Mouse (Mus musculus) thymus, adult 2 months (tissue): ENCODE data around the gene B4galt2. TPM values are rescaled to one million over a fixed set of nuclear protein-coding genes. Genes with fewer than 3 reads are reported as not detected.

ENCODE experiments used
- DNase-seq: peaks from one replicate; pipeline ENCODE4 v3.0.0; 2021
- H3K27ac ChIP-seq: fragments of 200-500 bp; 2 replicates; pipeline ENCODE4 v1.5.1; 2012; ENCODE audit warnings: low read length, control low read depth; ENCODE audit not compliant: control insufficient read depth, insufficient read depth
- H3K27me3 ChIP-seq: fragments of 200-500 bp; 2 replicates; pipeline ENCODE4 v1.6.1; 2012; ENCODE audit warnings: mild to moderate bottlenecking, low read length, moderate library complexity, mixed read lengths; ENCODE audit not compliant: control insufficient read depth, insufficient read depth
- H3K36me3 ChIP-seq: fragments of 200-500 bp; 2 replicates; pipeline ENCODE4 v1.6.1; 2012; ENCODE audit warnings: mild to moderate bottlenecking, low read length, moderate library complexity; ENCODE audit not compliant: control insufficient read depth, insufficient read depth
- H3K4me1 ChIP-seq: fragments of 200-500 bp; replicated peaks from 2 replicates; pipeline ENCODE4 v1.6.1; 2012; ENCODE audit warnings: low read length; ENCODE audit not compliant: control insufficient read depth, insufficient read depth
- H3K4me3 ChIP-seq: fragments of 200-500 bp; 2 replicates; pipeline ENCODE4 v1.5.1; 2012; ENCODE audit warnings: mild to moderate bottlenecking, low read length, control low read depth, moderate library complexity; ENCODE audit not compliant: control insufficient read depth, insufficient read depth
- CTCF ChIP-seq: fragments of 200-500 bp; IDR thresholded peaks from 2 replicates; pipeline ENCODE4 v1.5.1; 2012; ENCODE audit warnings: mild to moderate bottlenecking, control low read depth, low read length, moderate library complexity, borderline replicate concordance; ENCODE audit not compliant: control insufficient read depth, poor library complexity, insufficient read depth; ENCODE audit errors: extremely low read depth
- POLR2A ChIP-seq: fragments of 200-500 bp; IDR thresholded peaks from 2 replicates; pipeline ENCODE4 v1.6.1; 2012; ENCODE audit warnings: mild to moderate bottlenecking, low read length, control low read depth, moderate library complexity; ENCODE audit not compliant: control insufficient read depth, poor library complexity, insufficient read depth; ENCODE audit errors: extremely low read depth
- WGBS: fragments of 180-500 bp; shearing (Covaris S2); methylation state at CpG from one replicate; pipeline ENCODE4 v1.1.7; 2018; 5-methylcytosine and 5-hydroxymethylcytosine counted together
- polyA plus RNA-seq: library from polyadenylated mRNA; depleted of rRNA; stranded (reverse); fragments of >200 nt; gene quantifications from 2 replicates; pipeline ENCODE4 v1.2.3, GENCODE M21; 2012

Gene B4galt2
- polyA plus RNA-seq, 1 experiment, result 3.7 TPM

DNA sequence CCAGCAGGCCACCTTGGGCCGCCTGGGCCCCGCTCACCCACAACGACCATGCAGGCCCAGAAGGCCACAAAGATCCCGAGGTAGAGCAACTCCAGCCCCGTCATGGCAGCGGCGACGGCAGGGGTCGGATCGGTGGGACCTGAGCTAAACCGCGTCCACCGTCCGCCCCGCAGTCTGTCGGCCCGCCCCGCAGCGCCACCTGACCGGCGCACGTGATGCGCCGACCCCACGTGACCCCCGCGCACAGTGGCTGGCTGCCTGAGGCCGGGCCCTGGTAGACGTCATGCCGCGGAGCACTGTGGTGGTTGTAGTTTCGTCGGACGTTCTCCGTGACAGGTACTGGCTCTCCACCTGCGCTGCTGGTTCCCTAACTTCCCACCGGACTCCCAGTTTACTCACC lies 3.8 kb upstream of the B4galt2 start, which contains the start of gene Atp6v0b:
Gene Atp6v0b, minus strand, starts transcription at position 201 of the 400 bp plus-strand sequence.
- Histone ChIP-seq H3K27me3 (no peaks in the 10 kb centered on the region; the same call in 1 of the 2 replicates), H3K4me3 (peak within 1 kb of the TSS; percentile 89), H3K27ac (no peak within 1 kb of the TSS), H3K4me1 (peaks cover 19% of the 10 kb centered on the region), H3K36me3 (no peaks in the 10 kb centered on the region; the same call in 1 of the 2 replicates)
- peak; percentile 96 for DNase-seq
- WGBS, result under 1% methylated on average over 37 of the region's 37 CpGs
- TF ChIP-seq POLR2A, result peak; percentile 75
- TF ChIP-seq CTCF, result peak; percentile 26; the same call in 1 of the 2 replicates

DNA sequence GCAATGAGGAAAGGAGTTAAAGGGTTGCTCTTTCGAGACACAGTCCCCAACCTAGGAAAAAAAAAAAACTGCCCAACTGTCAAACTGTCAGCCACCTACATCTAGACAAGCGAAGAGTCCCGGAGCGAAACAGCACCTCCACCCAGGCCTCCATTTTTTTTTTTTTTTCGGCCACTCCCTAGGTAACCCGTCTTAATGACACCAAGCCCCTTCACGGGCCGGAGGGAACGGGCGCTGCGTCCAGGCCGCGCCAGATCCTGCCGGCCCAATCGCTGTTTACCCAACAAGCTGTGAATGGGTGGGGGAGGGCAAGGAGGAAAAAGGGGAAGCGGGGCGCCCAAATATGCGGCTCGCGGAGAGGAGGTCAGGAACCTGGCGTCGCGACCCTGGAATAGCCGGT lies 3.4 kb upstream of the B4galt2 start:
- Histone ChIP-seq H3K4me1 (peaks cover 17% of the 10 kb centered on the region), H3K4me3 (peak overlapping the region; percentile 89), H3K27ac (no peak overlapping the region), H3K27me3 (no peaks in the 10 kb centered on the region; the same call in 1 of the 2 replicates), H3K36me3 (no peaks in the 10 kb centered on the region; the same call in 1 of the 2 replicates)
- WGBS, result under 1% methylated on average over 24 of the region's 24 CpGs
- TF ChIP-seq CTCF (no peak), POLR2A (no peak)
- DNase-seq, result no peak

- Histone ChIP-seq H3K36me3 (no peaks in the 10 kb centered on the region; the same call in 1 of the 2 replicates), H3K27ac (no peak overlapping the region), H3K27me3 (no peaks in the 10 kb centered on the region; the same call in 1 of the 2 replicates), H3K4me1 (peaks cover 13% of the 10 kb centered on the region), H3K4me3 (peak overlapping the region; percentile 13)
- TF ChIP-seq CTCF (no peak), POLR2A (no peak)
- 81% methylated on average over 9 of the region's 9 CpGs for WGBS
- DNase-seq, result no peak
Observed at GRCm38 (mm10) chr4:117885994-117886393, 2.7 kb upstream of the B4galt2 start.

- H3K4me3 ChIP-seq, result no peak overlapping the region
- 97% methylated on average over 10 of the region's 10 CpGs for WGBS
- H3K36me3 ChIP-seq, result no peaks in the 10 kb centered on the region; the same call in 1 of the 2 replicates
- H3K27me3 ChIP-seq, result no peaks in the 10 kb centered on the region; the same call in 1 of the 2 replicates
- no peak overlapping the region for H3K27ac ChIP-seq
- TF ChIP-seq POLR2A, result no peak
- TF ChIP-seq CTCF, result no peak
- peaks cover 10% of the 10 kb centered on the region for H3K4me1 ChIP-seq
- no peak for DNase-seq
Observed at GRCm38 (mm10) chr4:117885093-117885492, 1.8 kb upstream of the B4galt2 start.

DNA sequence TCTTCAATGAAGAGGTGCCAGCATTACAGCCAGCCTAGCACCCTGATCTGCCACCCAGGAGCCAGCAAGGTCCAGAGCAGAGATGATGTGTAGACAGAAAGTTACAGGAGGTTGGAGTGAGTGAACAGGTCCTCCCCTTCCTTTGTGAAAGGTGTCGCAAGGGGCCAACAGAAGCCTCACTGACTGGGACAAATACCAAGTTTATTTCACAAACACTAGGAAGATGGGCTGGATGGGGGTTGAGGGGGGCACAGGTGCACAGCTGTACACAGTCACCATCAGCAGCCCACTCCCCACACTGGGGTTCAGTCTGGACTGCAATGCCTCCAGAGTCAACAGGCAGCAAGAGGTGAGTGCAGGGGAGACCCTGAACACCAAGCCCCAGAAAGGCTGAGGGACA lies 859 bp upstream of the B4galt2 start:
- Histone ChIP-seq H3K4me1 (peaks cover 10% of the 10 kb centered on the region), H3K27ac (no peak overlapping the region), H3K27me3 (no peaks in the 10 kb centered on the region; the same call in 1 of the 2 replicates), H3K4me3 (no peak overlapping the region), H3K36me3 (no peaks in the 10 kb centered on the region; the same call in 1 of the 2 replicates)
- DNase-seq, result no peak
- TF ChIP-seq CTCF, result no peak
- TF ChIP-seq POLR2A, result no peak
- 100% methylated on average over 1 of the region's 1 CpGs for WGBS

DNA sequence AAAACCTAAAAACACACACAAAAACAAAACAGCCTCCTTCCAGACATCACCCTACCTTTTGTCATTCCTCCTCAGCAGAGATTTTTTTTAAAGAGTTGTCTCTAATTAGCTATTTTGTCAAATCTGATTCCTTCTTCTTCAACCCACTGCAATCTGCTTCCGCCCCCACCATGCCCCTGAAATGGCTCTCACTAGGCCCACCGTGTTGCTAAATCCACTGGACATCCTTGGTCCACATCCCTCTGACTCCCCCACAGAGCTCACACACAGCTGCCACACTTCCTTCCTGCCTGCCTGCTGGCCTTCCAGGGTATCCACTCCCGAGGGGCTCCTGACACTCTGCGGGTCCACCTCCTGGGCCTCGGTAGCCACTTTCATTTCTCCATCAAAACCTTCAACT lies 4.6 kb downstream of the B4galt2 start:
- 73% methylated on average over 5 of the region's 5 CpGs for WGBS
- no peaks in the 10 kb centered on the region; the same call in 1 of the 2 replicates for H3K27me3 ChIP-seq
- no peak for DNase-seq
- no peak overlapping the region for H3K4me3 ChIP-seq
- H3K4me1 ChIP-seq, result no peaks in the 10 kb centered on the region; the same call in 1 of the 2 replicates
- no peak overlapping the region for H3K27ac ChIP-seq
- TF ChIP-seq POLR2A, result no peak
- TF ChIP-seq CTCF, result no peak
- no peaks in the 10 kb centered on the region for H3K36me3 ChIP-seq
